Mouse (Mus musculus): Measurements from ENCODE around the gene Skap2.

DNA sequence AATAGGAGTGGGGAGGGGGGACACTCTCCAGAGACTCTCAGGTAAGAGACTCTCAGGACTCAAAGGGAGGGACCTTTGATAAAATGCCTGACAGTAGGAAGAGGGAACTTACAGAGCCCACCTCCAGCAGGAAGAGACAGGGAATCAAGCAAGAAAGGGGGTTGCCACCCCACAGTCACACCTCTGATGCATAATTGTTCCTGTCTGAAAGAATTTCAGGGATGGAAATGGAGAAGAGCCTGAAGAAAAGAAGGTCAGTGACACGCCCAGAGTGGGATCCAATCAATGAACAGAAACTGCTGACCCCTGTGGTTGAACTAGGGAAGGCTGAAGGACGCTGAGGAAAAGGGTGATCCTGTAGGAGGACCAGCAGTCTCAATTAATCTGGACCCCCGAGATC, 85.2 kb downstream of the Skap2 start:
- no peak for TF ChIP-seq CTCF (IDR thresholded peaks at IDR 0.05; ENCODE audit: extremely low read depth, insufficient read depth, low read length)
- TF ChIP-seq POLR2A (IDR thresholded peaks at IDR 0.05; ENCODE audit: extremely low read depth, insufficient read depth, low read length): no peak
